Mouse (Mus musculus): ENCODE measurements around the gene Pitpnc1. TPM values are rescaled to one million over a fixed set of nuclear protein-coding genes. Genes with fewer than 3 reads are reported as not detected.

Pitpnc1 gene
- total RNA-seq, 2 experiments from 2014 or later: 54.3 to 60.0 TPM

- H3K4me3 ChIP-seq: no peak overlapping the region
- no peak for DNase-seq (ENCODE audit: low spot score in 2 of 2)
- no peak overlapping the region for H3K27ac ChIP-seq
- TF ChIP-seq CTCF (conservative IDR thresholded peaks at IDR 0.05): peak; percentile 75
Measured at GRCm38 (mm10) chr11:107385306-107385705, 85.2 kb downstream of the Pitpnc1 start.

GRCm38 (mm10) chr11:107383985-107384384, 86.5 kb downstream of the Pitpnc1 start:
- H3K4me3 ChIP-seq: no peak overlapping the region
- H3K27ac ChIP-seq: 0 out of 2 replicates have a peak overlapping the region, but pooled peaks have one; percentile 6
- DNase-seq (ENCODE audit: low spot score in 2 of 2): no peak
- no peak; the same call in 1 of the 2 replicates for TF ChIP-seq CTCF (conservative IDR thresholded peaks at IDR 0.05)

GRCm38 (mm10) chr11:107379965-107380364, 90.5 kb downstream of the Pitpnc1 start:
- no peak for TF ChIP-seq CTCF (conservative IDR thresholded peaks at IDR 0.05)
- Histone ChIP-seq H3K27ac (peak overlapping the region; percentile 64), H3K4me3 (no peak overlapping the region)
- DNase-seq (ENCODE audit: low spot score in 2 of 2): no peak

GRCm38 (mm10) chr11:107379089-107379845, 91.2 kb downstream of the Pitpnc1 start:
- Histone ChIP-seq H3K4me3 (no peak overlapping the region), H3K27ac (peak overlapping the region; percentile 64)
- TF ChIP-seq CTCF (conservative IDR thresholded peaks at IDR 0.05): peak; percentile 47
- DNase-seq (ENCODE audit: low spot score in 2 of 2): peak; percentile 38 to 58

- TF ChIP-seq CTCF (conservative IDR thresholded peaks at IDR 0.05): no peak
- no peak for DNase-seq (ENCODE audit: low spot score in 2 of 2)
- Histone ChIP-seq H3K27ac (no peak overlapping the region; the same call in 1 of the 2 replicates), H3K4me3 (no peak overlapping the region)
Measured at GRCm38 (mm10) chr11:107377326-107377725, 93.2 kb downstream of the Pitpnc1 start.

GRCm38 (mm10) chr11:107376272-107376671, 94.2 kb downstream of the Pitpnc1 start:
- peak overlapping the region; percentile 73; the same call in 1 of the 2 replicates for H3K27ac ChIP-seq
- no peak for TF ChIP-seq CTCF (conservative IDR thresholded peaks at IDR 0.05)
- no peak overlapping the region for H3K4me3 ChIP-seq
- no peak for DNase-seq (ENCODE audit: low spot score in 2 of 2)

GRCm38 (mm10) chr11:107375816-107376215, 94.7 kb downstream of the Pitpnc1 start:
- Histone ChIP-seq H3K27ac (peak overlapping the region; percentile 73; the same call in 1 of the 2 replicates), H3K4me3 (no peak overlapping the region)
- DNase-seq (ENCODE audit: low spot score in 2 of 2): no peak
- no peak for TF ChIP-seq CTCF (conservative IDR thresholded peaks at IDR 0.05)

GRCm38 (mm10) chr11:107373569-107373968, 96.9 kb downstream of the Pitpnc1 start:
- Histone ChIP-seq H3K27ac (no peak overlapping the region), H3K4me3 (no peak overlapping the region)
- DNase-seq (ENCODE audit: low spot score in 2 of 2): no peak
- TF ChIP-seq CTCF (conservative IDR thresholded peaks at IDR 0.05): no peak

- Histone ChIP-seq H3K27ac (peak overlapping the region; percentile 32; the same call in 1 of the 2 replicates), H3K4me3 (no peak overlapping the region)
- no peak for TF ChIP-seq CTCF (conservative IDR thresholded peaks at IDR 0.05)
- no peak for DNase-seq (ENCODE audit: low spot score in 2 of 2)
Measured at GRCm38 (mm10) chr11:107373154-107373553, 97.3 kb downstream of the Pitpnc1 start.

GRCm38 (mm10) chr11:107372688-107373087, 97.8 kb downstream of the Pitpnc1 start:
- peak in 1 of 2 experiments; percentile 26 for DNase-seq (ENCODE audit: low spot score in 2 of 2)
- no peak overlapping the region for H3K4me3 ChIP-seq
- peak overlapping the region; percentile 32; the same call in 1 of the 2 replicates for H3K27ac ChIP-seq
- no peak for TF ChIP-seq CTCF (conservative IDR thresholded peaks at IDR 0.05)

GRCm38 (mm10) chr11:107370476-107370875, 100.0 kb downstream of the Pitpnc1 start:
- Histone ChIP-seq H3K27ac (no peak overlapping the region), H3K4me3 (no peak overlapping the region)
- TF ChIP-seq CTCF (conservative IDR thresholded peaks at IDR 0.05): no peak
- no peak for DNase-seq (ENCODE audit: low spot score in 2 of 2)

- no peak for DNase-seq (ENCODE audit: low spot score in 2 of 2)
- no peak for TF ChIP-seq CTCF (conservative IDR thresholded peaks at IDR 0.05)
- no peak overlapping the region for H3K27ac ChIP-seq
- no peak overlapping the region for H3K4me3 ChIP-seq
Measured at GRCm38 (mm10) chr11:107369661-107370060, 100.8 kb downstream of the Pitpnc1 start.

GRCm38 (mm10) chr11:107365938-107366712, 104.4 kb downstream of the Pitpnc1 start:
- no peak for TF ChIP-seq CTCF (conservative IDR thresholded peaks at IDR 0.05)
- no peak for DNase-seq (ENCODE audit: low spot score in 2 of 2)
- H3K4me3 ChIP-seq: no peak overlapping the region; the same call in 1 of the 2 replicates
- H3K27ac ChIP-seq: no peak overlapping the region; the same call in 1 of the 2 replicates

All from layer of hippocampus, adult 2 months (tissue).